ENCODE assay signal across 8 mouse cellular contexts in the genomic region with DNA sequence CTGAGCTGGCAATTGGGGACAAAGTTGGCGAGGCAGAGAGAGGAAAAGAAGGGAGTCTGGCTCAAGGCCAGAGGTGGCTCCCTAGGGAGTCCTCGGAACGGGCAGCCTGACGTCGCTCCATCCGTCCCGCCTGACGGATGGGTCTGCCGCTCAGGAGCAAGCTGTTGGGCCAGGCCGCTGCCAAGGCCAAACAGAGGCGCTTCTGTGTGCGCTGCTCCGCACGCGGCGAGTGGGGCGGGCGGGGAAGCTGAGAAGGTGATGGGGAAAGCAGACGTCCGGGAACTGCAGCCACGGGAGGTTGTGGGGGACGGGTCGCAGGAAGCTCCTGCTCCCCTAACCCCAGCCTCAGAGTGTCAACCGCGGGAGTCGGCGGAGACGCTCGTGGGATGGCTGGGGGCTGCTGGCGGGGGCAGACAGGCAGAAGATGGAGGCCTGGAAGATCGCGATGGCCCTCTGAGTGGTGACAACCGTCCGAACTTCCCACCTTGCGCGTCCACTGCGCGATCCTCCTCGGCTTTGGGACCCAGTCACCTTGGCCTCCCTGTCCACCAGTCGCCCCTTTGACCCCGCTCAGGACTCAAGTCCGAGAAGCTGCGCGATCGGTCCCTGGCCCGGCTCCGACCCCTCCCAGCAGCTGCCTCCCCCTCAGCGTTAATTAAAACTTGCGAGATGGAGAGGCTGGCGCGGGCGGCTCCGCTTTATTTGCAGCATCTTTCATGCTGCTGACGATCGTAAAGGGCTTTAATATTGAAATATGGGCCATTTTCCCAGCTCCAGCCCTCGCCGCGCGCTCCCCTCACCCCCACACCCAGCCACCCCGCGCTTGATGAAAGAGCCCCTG.
A peak's percentile ranks its signal among the peaks of the same experiment; 100 is the strongest.
DNase-seq lines count a peak whose midpoint lies in the region; ATAC-seq lines count a peak whose summit lies in the region.

No protein-coding gene starts in this region.

- ATAC-seq in limb, embryonic 11.5 days (ENCODE audit: insufficient number of reproducible peaks, low FRiP score, low TSS enrichment, low read depth), result peak; percentile 55; the same call in 1 of the 2 replicates

- peak; percentile 79 for DNase-seq in left cerebral cortex, postnatal 4 days
- DNase-seq in left cerebral cortex, adult 9 months (ENCODE audit: low spot score in 2 of 2), result no peak
- DNase-seq in embryo, embryonic 11 days, result peak; percentile 74
- peak; percentile 24 to 35 for DNase-seq in heart, postnatal 10 days
- peak; percentile 76 for DNase-seq in limb, embryonic 11.5 days (ENCODE audit: low spot score)
- DNase-seq in neural tube, embryonic 10.5 days (ENCODE audit: extremely low spot score, low spot score), result peak; percentile 72
- DNase-seq in adipocyte (ENCODE audit: low spot score), result no peak
- DNase-seq in urinary bladder, postnatal 4 days (ENCODE audit: low spot score in 2 of 2), result no peak

- H3K36me3 ChIP-seq in limb, embryonic 11.5 days (ENCODE audit: control insufficient read depth, insufficient read depth, low read length), result no peaks in the 10 kb centered on the region

- H3K9ac ChIP-seq in limb, embryonic 11.5 days (ENCODE audit: low read length), result no peak overlapping the region

- H3K27ac ChIP-seq in limb, embryonic 11.5 days (replicated peaks; ENCODE audit: low read depth, low read length), result no peak overlapping the region

- H3K9me3 ChIP-seq in limb, embryonic 11.5 days (ENCODE audit: control insufficient read depth, low read length), result no peaks in the 10 kb centered on the region

- H3K4me3 ChIP-seq in limb, embryonic 11.5 days (ENCODE audit: low read depth, low read length), result peak overlapping the region; percentile 24

- WGBS in limb, embryonic 11.5 days, result 2% methylated on average over 61 of the region's 61 CpGs

- intact Hi-C loops in left cerebral cortex, postnatal 4 days (cut with DNase I), result no loop called here
- intact Hi-C loops in heart, postnatal 10 days (cut with DNase I), result no loop called here

- H3K27me3 ChIP-seq in limb, embryonic 11.5 days (ENCODE audit: control insufficient read depth, insufficient read depth, low read length), result peaks cover 50% of the 10 kb centered on the region

- H3K4me2 ChIP-seq in limb, embryonic 11.5 days (ENCODE audit: low read depth, severe bottlenecking), result peak overlapping the region; percentile 46

- 0 out of 2 replicates have a peak, but pooled peaks cover 4% of the 10 kb centered on the region for H3K4me1 ChIP-seq in limb, embryonic 11.5 days (ENCODE audit: control insufficient read depth, insufficient read depth, low read length)

Comparison
In these comparisons a context has a peak if more than half of its experiments do, and no peak if none do; other contexts are left out.
1. DNase-seq: peak in left cerebral cortex, postnatal 4 days (single experiment), embryo, embryonic 11 days (single experiment), heart, postnatal 10 days (2 of 2), limb, embryonic 11.5 days (single experiment) and neural tube, embryonic 10.5 days (single experiment); none in left cerebral cortex, adult 9 months (0 of 2), adipocyte (single experiment) and urinary bladder, postnatal 4 days (0 of 2).